Mouse (Mus musculus) leukemia stem cell, adult 10-12 weeks (primary cell): ENCODE results near the gene Arl8a. TPM values are rescaled to one million over a fixed set of nuclear protein-coding genes. Genes with fewer than 3 reads are reported as not detected.

Source experiments
- polyA plus RNA-seq: library from polyadenylated mRNA; stranded (reverse); fragments of >175 nt; gene quantifications from 2 replicates; pipeline ENCODE4 v1.2.3, GENCODE M21; 2012; ENCODE audit warnings: low replicate concordance

Gene Arl8a
- 57.0 and 66.5 TPM in 2 replicates for polyA plus RNA-seq

GRCm38 (mm10) chr1:135146077-135146945, at the start of gene Arl8a:
Arl8a (plus strand) TSS chr1:135146824.

GRCm38 (mm10) chr1:135105124-135105523, 41.5 kb upstream of the Arl8a start, which contains the start of gene Lgr6:
Lgr6 (minus strand) TSS chr1:135105276.

GRCm38 (mm10) chr1:135132473-135132872, 14.2 kb upstream of the Arl8a start, which contains the start of gene Ptpn7:
Ptpn7 (plus strand) TSS chr1:135132700.

GRCm38 (mm10) chr1:135167435-135167834, 20.8 kb downstream of the Arl8a start, which contains the start of gene Gpr37l1:
Gpr37l1 (minus strand) TSS chr1:135167681.

Other genes with a start within 250 kb of the Arl8a start
- 3.7 and 4.7 TPM in 2 replicates for gene Ppp1r12b, start 190.9 kb upstream of the Arl8a start, polyA plus RNA-seq
- 26.1 and 44.4 TPM in 2 replicates for gene Ube2t, start 184.3 kb upstream of the Arl8a start, polyA plus RNA-seq
- 0.07 TPM in 1 of 2 replicates, not detected in the other for gene Lgr6, start 41.5 kb upstream of the Arl8a start, polyA plus RNA-seq
- gene Ptpn7, start 14.1 kb upstream of the Arl8a start, polyA plus RNA-seq, result 143 and 281 TPM in 2 replicates
- gene Gpr37l1, start 20.9 kb downstream of the Arl8a start, polyA plus RNA-seq, result not detected in 2 replicates
- gene Elf3, start 111.7 kb downstream of the Arl8a start, polyA plus RNA-seq, result not detected in 2 replicates
- gene Rnpep, start 137.3 kb downstream of the Arl8a start, polyA plus RNA-seq, result 33.8 and 37.6 TPM in 2 replicates
- 1.3 and 2.8 TPM in 2 replicates for gene Timm17a, start 167.0 kb downstream of the Arl8a start, polyA plus RNA-seq
- gene Lmod1, start 178.0 kb downstream of the Arl8a start, polyA plus RNA-seq, result not detected in 2 replicates
- gene Shisa4, start 228.4 kb downstream of the Arl8a start, polyA plus RNA-seq, result 0.55 and 1.2 TPM in 2 replicates